Mouse (Mus musculus): ENCODE measurements around the gene Pikfyve. TPM values are rescaled to one million over a fixed set of nuclear protein-coding genes. Genes with fewer than 3 reads are reported as not detected.

Pikfyve gene
- polyA plus RNA-seq (2015; fragmentation: Nextera tagmentation; extraction: Ambion mirVana), result 5.5 and 6.3 TPM in 2 replicates

DNA sequence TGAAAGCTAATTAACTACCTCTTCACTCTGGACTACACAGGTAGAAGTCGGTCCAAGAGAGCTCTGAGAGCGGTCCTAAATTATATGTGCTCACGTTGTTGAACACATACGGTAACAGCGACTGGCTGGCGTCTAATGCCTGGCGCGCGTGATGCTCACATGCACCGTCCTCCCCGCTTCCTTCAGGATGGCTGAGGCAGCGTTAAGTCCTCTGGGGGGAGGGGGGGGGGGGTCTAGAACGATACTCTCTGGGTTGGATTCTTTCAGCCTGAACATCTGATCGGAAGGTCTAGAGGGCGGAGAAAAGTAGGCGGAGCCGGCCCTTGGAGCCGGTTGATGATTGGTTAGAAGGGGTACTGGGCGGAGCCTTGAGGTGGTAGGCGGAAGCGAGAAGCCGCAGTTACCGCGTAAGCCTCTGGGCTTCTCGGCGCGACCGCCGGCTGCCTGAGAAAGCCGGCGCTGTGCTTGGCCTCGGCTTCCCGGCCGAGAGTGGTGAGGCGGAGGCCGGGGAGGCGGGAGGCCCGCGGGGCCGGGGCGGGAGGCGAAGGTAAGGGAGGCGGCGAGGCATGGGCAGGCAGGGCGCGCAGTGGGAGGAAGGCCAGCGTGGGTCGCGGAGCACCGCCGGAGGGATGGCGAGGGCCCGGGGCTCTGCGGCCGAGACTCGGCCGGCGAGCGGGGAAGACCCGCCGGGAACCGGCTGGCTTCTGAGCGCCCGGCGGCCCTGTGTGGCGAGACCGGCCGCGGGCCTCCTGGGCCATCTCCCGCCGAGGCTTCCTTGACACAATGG, at the start of gene Pikfyve, which contains the start of gene Idh1:
Gene Pikfyve (plus strand): TSS at position 397 of the 787 bp plus-strand sequence.
Gene Idh1 (minus strand): TSS at position 214 of the 787 bp plus-strand sequence.
- peak; percentile 100 for ATAC-seq (replicated peaks; ENCODE audit: extremely low read depth, insufficient read depth, low FRiP score)

DNA sequence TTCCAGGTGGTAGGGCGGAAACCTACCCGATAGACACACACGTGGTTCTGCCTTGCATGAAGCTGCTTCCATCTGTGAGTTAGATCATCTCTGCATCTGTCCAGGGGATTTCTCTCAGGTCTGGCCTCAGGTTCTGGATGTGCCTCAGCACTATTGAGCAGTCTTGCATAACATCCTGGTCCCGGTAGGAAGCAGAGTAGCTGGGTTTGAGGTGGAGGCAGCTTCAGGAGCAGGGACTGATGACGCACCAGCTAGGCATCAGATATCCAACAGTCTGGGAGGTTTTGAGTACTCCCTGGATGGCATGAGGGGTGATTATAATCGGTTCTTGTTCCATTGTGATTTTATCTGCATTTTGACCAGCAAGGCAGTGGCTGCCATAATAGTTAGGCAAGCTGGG, 48.9 kb upstream of the Pikfyve start:
- 76% methylated on average over 6 of the region's 6 CpGs for WGBS
- no peaks in the 10 kb centered on the region for H3K36me3 ChIP-seq (ENCODE audit: control insufficient read depth, insufficient read depth)
- no peak overlapping the region for H3K4me2 ChIP-seq (ENCODE audit: low read depth, low read length)
- H3K4me3 ChIP-seq (ENCODE audit: low read length), result no peak overlapping the region
- no peaks in the 10 kb centered on the region for H3K4me1 ChIP-seq (ENCODE audit: control insufficient read depth, insufficient read depth, low read length)
- H3K9me3 ChIP-seq (replicated peaks; ENCODE audit: control insufficient read depth, low read length), result peaks cover 5% of the 10 kb centered on the region
- no peak overlapping the region for H3K9ac ChIP-seq (ENCODE audit: low read length)
- H3K27ac ChIP-seq (ENCODE audit: low read length), result no peak overlapping the region
- ATAC-seq (replicated peaks; ENCODE audit: extremely low read depth, insufficient read depth, low FRiP score), result no peak
- H3K27me3 ChIP-seq (ENCODE audit: control insufficient read depth, insufficient read depth, low read length), result no peaks in the 10 kb centered on the region

More for the DNA sequence above, at the start of gene Pikfyve, which contains the start of gene Idh1:
- no peaks in the 10 kb centered on the region for H3K9me3 ChIP-seq (replicated peaks; ENCODE audit: control insufficient read depth, low read length)
- H3K9ac ChIP-seq (ENCODE audit: low read length), result peak within 1 kb of the TSS; percentile 93
- no peaks in the 10 kb centered on the region for H3K27me3 ChIP-seq (ENCODE audit: control insufficient read depth, insufficient read depth, low read length)
- peak within 1 kb of the TSS; percentile 88 for H3K4me2 ChIP-seq (ENCODE audit: low read depth, low read length)
- under 1% methylated on average over 66 of the region's 71 CpGs for WGBS
- H3K4me3 ChIP-seq (ENCODE audit: low read length), result peak within 1 kb of the TSS; percentile 99
- peaks cover 8% of the 10 kb centered on the region; the same call in 1 of the 2 replicates for H3K4me1 ChIP-seq (ENCODE audit: control insufficient read depth, insufficient read depth, low read length)
- H3K27ac ChIP-seq (ENCODE audit: low read length), result peak within 1 kb of the TSS; percentile 88
- H3K36me3 ChIP-seq (ENCODE audit: control insufficient read depth, insufficient read depth), result no peaks in the 10 kb centered on the region

DNA sequence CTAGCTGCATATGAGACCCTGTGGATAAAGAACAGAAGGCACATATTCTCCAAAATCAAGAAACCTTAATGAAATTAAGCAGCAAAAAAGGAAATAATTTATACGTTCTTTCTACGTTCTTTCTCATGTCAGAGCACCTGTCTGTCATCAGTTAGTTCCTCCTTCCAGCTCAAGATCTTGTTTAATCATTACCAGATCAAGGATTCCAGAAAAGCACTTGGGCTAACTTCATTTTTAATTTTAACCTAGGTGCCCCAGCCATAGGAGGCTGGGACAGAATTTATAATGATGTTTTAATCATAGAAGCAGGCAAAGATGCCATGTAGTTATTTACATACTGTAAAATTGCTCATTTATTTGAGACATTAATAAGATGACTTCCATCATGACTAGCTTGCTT, 41.7 kb upstream of the Pikfyve start:
- Histone ChIP-seq H3K9me3 (replicated peaks; ENCODE audit: control insufficient read depth, low read length) (peaks cover 5% of the 10 kb centered on the region), H3K4me2 (ENCODE audit: low read depth, low read length) (no peak overlapping the region), H3K4me3 (ENCODE audit: low read length) (no peak overlapping the region), H3K4me1 (ENCODE audit: control insufficient read depth, insufficient read depth, low read length) (no peaks in the 10 kb centered on the region), H3K36me3 (ENCODE audit: control insufficient read depth, insufficient read depth) (no peaks in the 10 kb centered on the region), H3K9ac (ENCODE audit: low read length) (no peak overlapping the region), H3K27ac (ENCODE audit: low read length) (no peak overlapping the region), H3K27me3 (ENCODE audit: control insufficient read depth, insufficient read depth, low read length) (no peaks in the 10 kb centered on the region)
- WGBS, result 85% methylated on average over 2 of the region's 2 CpGs
- no peak for ATAC-seq (replicated peaks; ENCODE audit: extremely low read depth, insufficient read depth, low FRiP score)

DNA sequence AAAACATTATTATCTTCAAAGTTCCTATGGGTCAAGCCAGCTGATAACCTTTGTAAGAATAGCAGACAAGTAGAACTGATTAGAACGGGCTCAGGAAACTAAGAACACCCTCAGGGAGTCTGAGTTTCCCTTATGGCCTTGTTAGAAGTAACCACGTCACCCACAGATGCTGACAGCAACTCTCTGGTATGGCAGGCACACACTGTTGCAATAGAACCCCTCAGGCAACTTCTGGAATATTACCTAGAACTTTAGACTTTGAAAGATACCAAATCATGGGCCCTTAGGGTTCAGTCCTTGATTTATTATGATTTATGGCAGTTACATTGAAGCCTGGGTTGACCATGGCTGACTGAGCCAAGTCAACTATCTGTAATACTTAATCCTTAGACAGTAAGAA, 39.9 kb upstream of the Pikfyve start:
- no peaks in the 10 kb centered on the region for H3K27me3 ChIP-seq (ENCODE audit: control insufficient read depth, insufficient read depth, low read length)
- no peak overlapping the region for H3K9ac ChIP-seq (ENCODE audit: low read length)
- H3K4me3 ChIP-seq (ENCODE audit: low read length), result no peak overlapping the region
- no peaks in the 10 kb centered on the region for H3K4me1 ChIP-seq (ENCODE audit: control insufficient read depth, insufficient read depth, low read length)
- H3K36me3 ChIP-seq (ENCODE audit: control insufficient read depth, insufficient read depth), result no peaks in the 10 kb centered on the region
- peaks cover 5% of the 10 kb centered on the region for H3K9me3 ChIP-seq (replicated peaks; ENCODE audit: control insufficient read depth, low read length)
- WGBS, result 24% methylated on average over 2 of the region's 2 CpGs
- H3K27ac ChIP-seq (ENCODE audit: low read length), result no peak overlapping the region
- ATAC-seq (replicated peaks; ENCODE audit: extremely low read depth, insufficient read depth, low FRiP score), result no peak
- no peak overlapping the region for H3K4me2 ChIP-seq (ENCODE audit: low read depth, low read length)

DNA sequence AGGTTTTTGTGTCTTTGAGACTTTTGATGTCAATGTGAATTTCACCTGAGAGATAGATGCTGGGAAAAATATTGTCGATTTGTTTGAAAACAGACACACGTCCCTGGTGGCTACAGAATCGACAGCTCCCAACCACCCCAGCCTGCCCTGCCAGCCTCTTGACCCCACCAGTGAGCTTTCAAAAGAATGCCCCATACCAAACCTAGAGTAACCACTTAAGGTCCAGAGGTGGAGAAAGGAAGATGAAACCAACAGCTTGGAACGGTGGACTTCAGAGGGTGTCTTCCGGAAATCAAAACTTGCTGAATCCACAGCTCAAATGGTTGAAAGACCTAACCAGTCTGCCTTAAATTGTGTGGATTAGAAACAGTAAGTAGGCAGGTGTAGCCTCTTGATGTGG, 39.2 kb upstream of the Pikfyve start:
- 79% methylated on average over 5 of the region's 5 CpGs for WGBS
- no peak overlapping the region for H3K9ac ChIP-seq (ENCODE audit: low read length)
- H3K4me1 ChIP-seq (ENCODE audit: control insufficient read depth, insufficient read depth, low read length), result no peaks in the 10 kb centered on the region
- H3K27me3 ChIP-seq (ENCODE audit: control insufficient read depth, insufficient read depth, low read length), result no peaks in the 10 kb centered on the region
- H3K36me3 ChIP-seq (ENCODE audit: control insufficient read depth, insufficient read depth), result no peaks in the 10 kb centered on the region
- no peak for ATAC-seq (replicated peaks; ENCODE audit: extremely low read depth, insufficient read depth, low FRiP score)
- no peak overlapping the region for H3K4me3 ChIP-seq (ENCODE audit: low read length)
- H3K27ac ChIP-seq (ENCODE audit: low read length), result no peak overlapping the region
- H3K9me3 ChIP-seq (replicated peaks; ENCODE audit: control insufficient read depth, low read length), result peaks cover 3% of the 10 kb centered on the region
- H3K4me2 ChIP-seq (ENCODE audit: low read depth, low read length), result no peak overlapping the region

GRCm38 (mm10) chr1:65147971-65148370, 38.5 kb upstream of the Pikfyve start:
- Histone ChIP-seq H3K27ac (ENCODE audit: low read length) (no peak overlapping the region), H3K9me3 (replicated peaks; ENCODE audit: control insufficient read depth, low read length) (no peaks in the 10 kb centered on the region), H3K4me1 (ENCODE audit: control insufficient read depth, insufficient read depth, low read length) (no peaks in the 10 kb centered on the region), H3K4me3 (ENCODE audit: low read length) (no peak overlapping the region), H3K9ac (ENCODE audit: low read length) (no peak overlapping the region), H3K36me3 (ENCODE audit: control insufficient read depth, insufficient read depth) (no peaks in the 10 kb centered on the region), H3K4me2 (ENCODE audit: low read depth, low read length) (no peak overlapping the region), H3K27me3 (ENCODE audit: control insufficient read depth, insufficient read depth, low read length) (no peaks in the 10 kb centered on the region)
- WGBS, result 67% methylated on average over 3 of the region's 3 CpGs
- ATAC-seq (replicated peaks; ENCODE audit: extremely low read depth, insufficient read depth, low FRiP score), result no peak

GRCm38 (mm10) chr1:65154814-65155213, 31.7 kb upstream of the Pikfyve start:
- no peak overlapping the region for H3K4me3 ChIP-seq (ENCODE audit: low read length)
- H3K4me2 ChIP-seq (ENCODE audit: low read depth, low read length), result no peak overlapping the region
- no peaks in the 10 kb centered on the region for H3K9me3 ChIP-seq (replicated peaks; ENCODE audit: control insufficient read depth, low read length)
- H3K4me1 ChIP-seq (ENCODE audit: control insufficient read depth, insufficient read depth, low read length), result no peaks in the 10 kb centered on the region
- no peak overlapping the region for H3K27ac ChIP-seq (ENCODE audit: low read length)
- no peak overlapping the region for H3K9ac ChIP-seq (ENCODE audit: low read length)
- ATAC-seq (replicated peaks; ENCODE audit: extremely low read depth, insufficient read depth, low FRiP score), result no peak
- H3K27me3 ChIP-seq (ENCODE audit: control insufficient read depth, insufficient read depth, low read length), result no peaks in the 10 kb centered on the region
- H3K36me3 ChIP-seq (ENCODE audit: control insufficient read depth, insufficient read depth), result peaks cover 19% of the 10 kb centered on the region

DNA sequence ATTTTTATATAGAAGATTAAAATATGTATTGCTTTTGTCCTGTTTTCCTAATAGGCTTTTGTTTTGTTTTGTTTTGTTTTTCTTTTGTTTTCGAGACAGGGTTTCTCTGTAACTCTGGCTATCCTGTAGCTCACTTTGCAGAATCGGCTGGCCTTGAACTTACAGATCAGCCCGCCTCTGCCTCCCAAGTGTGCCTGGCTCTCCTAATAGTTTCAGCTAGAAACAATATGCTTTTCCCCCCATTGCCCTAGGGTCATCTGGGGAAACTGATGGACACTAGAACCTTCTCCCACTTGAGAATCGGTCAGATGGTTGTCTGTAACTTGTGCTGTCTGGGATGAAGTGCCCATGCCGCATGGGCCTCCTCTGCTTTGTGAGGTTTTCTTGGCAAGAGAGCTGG, 30.4 kb upstream of the Pikfyve start:
- H3K9me3 ChIP-seq (replicated peaks; ENCODE audit: control insufficient read depth, low read length), result no peaks in the 10 kb centered on the region
- no peak overlapping the region for H3K4me3 ChIP-seq (ENCODE audit: low read length)
- no peak for ATAC-seq (replicated peaks; ENCODE audit: extremely low read depth, insufficient read depth, low FRiP score)
- H3K27me3 ChIP-seq (ENCODE audit: control insufficient read depth, insufficient read depth, low read length), result no peaks in the 10 kb centered on the region
- H3K36me3 ChIP-seq (ENCODE audit: control insufficient read depth, insufficient read depth), result peaks cover 31% of the 10 kb centered on the region
- 92% methylated on average over 5 of the region's 5 CpGs for WGBS
- H3K27ac ChIP-seq (ENCODE audit: low read length), result no peak overlapping the region
- no peak overlapping the region for H3K4me2 ChIP-seq (ENCODE audit: low read depth, low read length)
- no peaks in the 10 kb centered on the region for H3K4me1 ChIP-seq (ENCODE audit: control insufficient read depth, insufficient read depth, low read length)
- no peak overlapping the region for H3K9ac ChIP-seq (ENCODE audit: low read length)

GRCm38 (mm10) chr1:65162210-65162609, 24.3 kb upstream of the Pikfyve start:
- H3K9ac ChIP-seq (ENCODE audit: low read length), result no peak overlapping the region
- H3K9me3 ChIP-seq (replicated peaks; ENCODE audit: control insufficient read depth, low read length), result no peaks in the 10 kb centered on the region
- no peaks in the 10 kb centered on the region for H3K4me1 ChIP-seq (ENCODE audit: control insufficient read depth, insufficient read depth, low read length)
- H3K4me3 ChIP-seq (ENCODE audit: low read length), result no peak overlapping the region
- ATAC-seq (replicated peaks; ENCODE audit: extremely low read depth, insufficient read depth, low FRiP score), result no peak
- no peak overlapping the region for H3K27ac ChIP-seq (ENCODE audit: low read length)
- no peaks in the 10 kb centered on the region for H3K27me3 ChIP-seq (ENCODE audit: control insufficient read depth, insufficient read depth, low read length)
- H3K4me2 ChIP-seq (ENCODE audit: low read depth, low read length), result no peak overlapping the region
- peaks cover 74% of the 10 kb centered on the region for H3K36me3 ChIP-seq (ENCODE audit: control insufficient read depth, insufficient read depth)
- WGBS, result 95% methylated on average over 1 of the region's 1 CpGs

Data from heart, embryonic 16.5 days (tissue).